Mouse (Mus musculus): ENCODE measurements around the gene Krt83. TPM values are rescaled to one million over a fixed set of nuclear protein-coding genes. Genes with fewer than 3 reads are reported as not detected.

Krt83 gene
- polyA plus RNA-seq, 1 experiment from 2014 or later: 0.26 TPM

- no peak for DNase-seq (ENCODE audit: low spot score)
- no peak for ATAC-seq (ENCODE audit: low read depth)
- Histone ChIP-seq H3K36me3 (ENCODE audit: control insufficient read depth, insufficient read depth, low read length) (no peaks in the 10 kb centered on the region), H3K27me3 (replicated peaks; ENCODE audit: control insufficient read depth, insufficient read depth, low read length) (peaks cover 37% of the 10 kb centered on the region), H3K27ac (replicated peaks; ENCODE audit: low read depth, low read length) (no peak overlapping the region), H3K4me1 (ENCODE audit: control insufficient read depth, insufficient read depth, low read length) (no peaks in the 10 kb centered on the region), H3K4me3 (ENCODE audit: low read depth, low read length) (no peak overlapping the region), H3K4me2 (ENCODE audit: low read depth, low read length) (no peak overlapping the region), H3K9ac (ENCODE audit: low read depth, low read length) (no peak overlapping the region), H3K9me3 (ENCODE audit: control insufficient read depth, low read length) (no peaks in the 10 kb centered on the region)
- WGBS: 64% methylated on average over 4 of the region's 4 CpGs
These were observed 50.5 kb downstream of the Krt83 start for GRCm38 (mm10) chr15:101440837-101441236.

GRCm38 (mm10) chr15:101438555-101438954 lies 52.8 kb downstream of the Krt83 start, which contains the start of gene Krt87:
Krt87 (minus strand) TSS chr15:101438804.
- peaks cover 37% of the 10 kb centered on the region for H3K27me3 ChIP-seq (replicated peaks; ENCODE audit: control insufficient read depth, insufficient read depth, low read length)
- DNase-seq (ENCODE audit: low spot score) (no peak), ATAC-seq (ENCODE audit: low read depth) (no peak)
- no peaks in the 10 kb centered on the region for H3K9me3 ChIP-seq (ENCODE audit: control insufficient read depth, low read length)
- H3K4me1 ChIP-seq (ENCODE audit: control insufficient read depth, insufficient read depth, low read length): no peaks in the 10 kb centered on the region
- WGBS: 0% methylated on average over 6 of the region's 34 CpGs
- H3K4me2 ChIP-seq (ENCODE audit: low read depth, low read length): peak within 1 kb of the TSS; percentile 51
- peak within 1 kb of the TSS; percentile 31 for H3K4me3 ChIP-seq (ENCODE audit: low read depth, low read length)
- 0 out of 2 replicates have a peak within 1 kb of the TSS, but pooled peaks have one; percentile 37 for H3K9ac ChIP-seq (ENCODE audit: low read depth, low read length)
- H3K36me3 ChIP-seq (ENCODE audit: control insufficient read depth, insufficient read depth, low read length): no peaks in the 10 kb centered on the region
- H3K27ac ChIP-seq (replicated peaks; ENCODE audit: low read depth, low read length): no peak within 1 kb of the TSS; the same call in 1 of the 2 replicates

- Histone ChIP-seq H3K9me3 (ENCODE audit: control insufficient read depth, low read length) (no peaks in the 10 kb centered on the region), H3K9ac (ENCODE audit: low read depth, low read length) (no peak overlapping the region), H3K4me1 (ENCODE audit: control insufficient read depth, insufficient read depth, low read length) (no peaks in the 10 kb centered on the region), H3K36me3 (ENCODE audit: control insufficient read depth, insufficient read depth, low read length) (no peaks in the 10 kb centered on the region), H3K27me3 (replicated peaks; ENCODE audit: control insufficient read depth, insufficient read depth, low read length) (peaks cover 37% of the 10 kb centered on the region), H3K4me3 (ENCODE audit: low read depth, low read length) (no peak overlapping the region), H3K4me2 (ENCODE audit: low read depth, low read length) (no peak overlapping the region), H3K27ac (replicated peaks; ENCODE audit: low read depth, low read length) (no peak overlapping the region)
- 78% methylated on average over 5 of the region's 7 CpGs for WGBS
- no peak for DNase-seq (ENCODE audit: low spot score)
- ATAC-seq (ENCODE audit: low read depth): no peak
These were observed 54.7 kb downstream of the Krt83 start for GRCm38 (mm10) chr15:101436611-101437010.

Other genes starting within 250 kb of the Krt83 start
- 11.5 and 12.4 TPM in 2 replicates for gene Nr4a1, start 237.2 kb downstream of the Krt83 start, polyA plus RNA-seq (2014; fragmentation: Nextera tagmentation; extraction: Ambion mirVana)
- gene Atg101, start 207.2 kb downstream of the Krt83 start, polyA plus RNA-seq (2014; fragmentation: Nextera tagmentation; extraction: Ambion mirVana): 49.9 and 62.0 TPM in 2 replicates
- gene 6030408B16Rik, start 198.3 kb downstream of the Krt83 start, polyA plus RNA-seq (2014; fragmentation: Nextera tagmentation; extraction: Ambion mirVana): 0.79 and 0.84 TPM in 2 replicates
- gene Krt80, start 121.3 kb downstream of the Krt83 start, polyA plus RNA-seq (2014; fragmentation: Nextera tagmentation; extraction: Ambion mirVana): 5.5 and 9.5 TPM in 2 replicates
- 25.1 and 33.0 TPM in 2 replicates for gene Krt7, start 80.5 kb downstream of the Krt83 start, polyA plus RNA-seq (2014; fragmentation: Nextera tagmentation; extraction: Ambion mirVana)
- gene Krt87, start 52.7 kb downstream of the Krt83 start, polyA plus RNA-seq (2014; fragmentation: Nextera tagmentation; extraction: Ambion mirVana): 0.43 and 0.86 TPM in 2 replicates
- gene Krt88, start 43.8 kb downstream of the Krt83 start, polyA plus RNA-seq (2014; fragmentation: Nextera tagmentation; extraction: Ambion mirVana): not detected in 2 replicates
- not detected in 2 replicates for gene Krt81, start 27.8 kb downstream of the Krt83 start, polyA plus RNA-seq (2014; fragmentation: Nextera tagmentation; extraction: Ambion mirVana)
- gene Krt86, start 18.0 kb downstream of the Krt83 start, polyA plus RNA-seq (2014; fragmentation: Nextera tagmentation; extraction: Ambion mirVana): 0.10 and 0.22 TPM in 2 replicates
- 1.6 and 1.8 TPM in 2 replicates for gene Gm49425, start 25.7 kb upstream of the Krt83 start, polyA plus RNA-seq (2014; fragmentation: Nextera tagmentation; extraction: Ambion mirVana)
- not detected in 2 replicates for gene Krt84, start 41.3 kb upstream of the Krt83 start, polyA plus RNA-seq (2014; fragmentation: Nextera tagmentation; extraction: Ambion mirVana)
- 0.09 and 0.10 TPM in 2 replicates for gene Krt82, start 59.2 kb upstream of the Krt83 start, polyA plus RNA-seq (2014; fragmentation: Nextera tagmentation; extraction: Ambion mirVana)
- gene Krt90, start 71.4 kb upstream of the Krt83 start, polyA plus RNA-seq (2014; fragmentation: Nextera tagmentation; extraction: Ambion mirVana): 0.31 and 0.50 TPM in 2 replicates
- 2.2 and 2.3 TPM in 2 replicates for gene Krt75, start 82.4 kb upstream of the Krt83 start, polyA plus RNA-seq (2014; fragmentation: Nextera tagmentation; extraction: Ambion mirVana)
- not detected in 2 replicates for gene Gm5414, start 136.7 kb upstream of the Krt83 start, polyA plus RNA-seq (2014; fragmentation: Nextera tagmentation; extraction: Ambion mirVana)
- not detected in 2 replicates for gene Gm5478, start 155.9 kb upstream of the Krt83 start, polyA plus RNA-seq (2014; fragmentation: Nextera tagmentation; extraction: Ambion mirVana)
- gene Krt6b, start 188.8 kb upstream of the Krt83 start, polyA plus RNA-seq (2014; fragmentation: Nextera tagmentation; extraction: Ambion mirVana): 0.16 and 1.2 TPM in 2 replicates
- 34.9 and 120 TPM in 2 replicates for gene Krt6a, start 202.8 kb upstream of the Krt83 start, polyA plus RNA-seq (2014; fragmentation: Nextera tagmentation; extraction: Ambion mirVana)
- gene Krt5, start 221.4 kb upstream of the Krt83 start, polyA plus RNA-seq (2014; fragmentation: Nextera tagmentation; extraction: Ambion mirVana): 142 and 153 TPM in 2 replicates

Data from embryonic facial prominence, embryonic 14.5 days (tissue).